Mouse (Mus musculus) neural tube, embryonic 13.5 days (tissue): ENCODE results near the gene Prkch. TPM values are rescaled to one million over a fixed set of nuclear protein-coding genes. Genes with fewer than 3 reads are reported as not detected.
A peak's percentile ranks its signal among the peaks of the same experiment; 100 is the strongest.
"Not testable (repeated sequence)": the region's sequence is repeated elsewhere in the genome, so short reads cannot be mapped to it uniquely, and the experiment has no call there.

Experiments
- ATAC-seq: fragments of 200-750 bp; cut with Nextera tagmentation; 2 replicates; pipeline ENCODE4 v1.8.0; 2017; ENCODE audit warnings: low read depth, mild to moderate bottlenecking, moderate TSS enrichment, moderate library complexity
- H3K27ac ChIP-seq: fragments of 300-500 bp; sonication (generic); replicated peaks from 2 replicates; pipeline ENCODE4 v1.5.1; 2015; ENCODE audit warnings: moderate library complexity, mild to moderate bottlenecking, inconsistent platforms
- H3K27me3 ChIP-seq: fragments of 300-500 bp; sonication (generic); 2 replicates; pipeline ENCODE4 v1.6.1; 2015; ENCODE audit warnings: mild to moderate bottlenecking, inconsistent platforms
- H3K36me3 ChIP-seq: fragments of 300-500 bp; sonication (generic); 2 replicates; pipeline ENCODE4 v1.6.1; 2015; ENCODE audit warnings: mild to moderate bottlenecking, inconsistent platforms
- H3K4me1 ChIP-seq: fragments of 300-500 bp; sonication (generic); replicated peaks from 2 replicates; pipeline ENCODE4 v1.6.1; 2015; ENCODE audit warnings: inconsistent platforms
- H3K4me2 ChIP-seq: fragments of 300-500 bp; sonication (generic); 2 replicates; pipeline ENCODE4 v1.6.1; 2015; ENCODE audit warnings: inconsistent platforms, mild to moderate bottlenecking, moderate library complexity
- H3K4me3 ChIP-seq: fragments of 300-500 bp; sonication (generic); 2 replicates; pipeline ENCODE4 v1.5.1; 2015; ENCODE audit warnings: mild to moderate bottlenecking, inconsistent platforms
- H3K9ac ChIP-seq: fragments of 300-500 bp; sonication (generic); 2 replicates; pipeline ENCODE4 v1.6.1; 2015; ENCODE audit warnings: moderate library complexity, mild to moderate bottlenecking, inconsistent platforms
- H3K9me3 ChIP-seq: fragments of 300-500 bp; sonication (generic); 2 replicates; pipeline ENCODE4 v1.6.1; 2016; ENCODE audit warnings: inconsistent platforms
- WGBS: fragments of 180-500 bp; shearing (Covaris S2); methylation state at CpG from one replicate; pipeline ENCODE4 v1.1.7; 2015; 5-methylcytosine and 5-hydroxymethylcytosine counted together
- polyA plus RNA-seq: library from polyadenylated mRNA; unstranded; fragments of >200 nt; fragmentation: Nextera tagmentation; extraction: Ambion mirVana; gene quantifications from 2 replicates; pipeline ENCODE4 v1.2.1, GENCODE M21; 2015

The Prkch gene
- polyA plus RNA-seq, 1 experiment from 2014 or later = 9.6 TPM

DNA sequence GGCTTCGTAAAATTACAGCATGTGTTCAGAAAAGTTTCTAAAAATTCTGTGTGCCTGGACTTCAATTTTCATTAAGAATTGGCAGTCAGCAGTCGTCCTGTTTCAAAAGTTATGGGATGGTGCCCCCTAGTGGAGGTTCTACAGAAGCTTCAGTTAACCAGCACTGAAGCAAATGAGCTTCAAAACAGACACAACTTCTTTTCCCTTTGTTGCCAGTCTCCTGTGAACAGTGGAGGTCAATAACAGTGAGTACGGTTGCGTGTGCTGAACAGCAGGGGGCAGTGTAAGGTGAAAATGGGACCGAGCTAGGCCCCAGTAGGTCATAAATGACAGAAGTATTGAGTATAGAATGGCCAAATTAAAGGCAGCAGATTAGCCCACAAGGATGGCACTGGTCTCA lies 30.4 kb upstream of the Prkch start:
- H3K36me3 ChIP-seq = no peaks in the 10 kb centered on the region
- ATAC-seq = peak; percentile 61; the same call in 1 of the 2 replicates
- H3K9me3 ChIP-seq = no peaks in the 10 kb centered on the region
- no peaks in the 10 kb centered on the region for H3K4me1 ChIP-seq
- peaks cover 31% of the 10 kb centered on the region for H3K27me3 ChIP-seq
- 3% methylated on average over 5 of the region's 5 CpGs for WGBS
- H3K4me2 ChIP-seq = no peak overlapping the region
- H3K9ac ChIP-seq = no peak overlapping the region
- H3K4me3 ChIP-seq = no peak overlapping the region
- no peak overlapping the region for H3K27ac ChIP-seq

- WGBS = 89% methylated on average over 20 of the region's 20 CpGs
- no peak overlapping the region for H3K27ac ChIP-seq
- no peak for ATAC-seq
- no peaks in the 10 kb centered on the region for H3K9me3 ChIP-seq
- H3K27me3 ChIP-seq = no peaks in the 10 kb centered on the region
- H3K4me2 ChIP-seq = no peak overlapping the region
- no peak overlapping the region for H3K4me3 ChIP-seq
- no peaks in the 10 kb centered on the region for H3K36me3 ChIP-seq
- H3K4me1 ChIP-seq = no peaks in the 10 kb centered on the region
- no peak overlapping the region for H3K9ac ChIP-seq
Observed at GRCm38 (mm10) chr12:73558525-73559195, 25.9 kb upstream of the Prkch start.

GRCm38 (mm10) chr12:73560091-73560490 lies 24.5 kb upstream of the Prkch start:
- H3K27me3 ChIP-seq = no peaks in the 10 kb centered on the region
- no peak overlapping the region for H3K4me3 ChIP-seq
- H3K4me2 ChIP-seq = no peak overlapping the region
- WGBS = 48% methylated on average over 7 of the region's 7 CpGs
- no peaks in the 10 kb centered on the region for H3K4me1 ChIP-seq
- no peak for ATAC-seq
- no peaks in the 10 kb centered on the region for H3K36me3 ChIP-seq
- no peak overlapping the region for H3K27ac ChIP-seq
- no peak overlapping the region for H3K9ac ChIP-seq
- H3K9me3 ChIP-seq = no peaks in the 10 kb centered on the region

GRCm38 (mm10) chr12:73563122-73563521 lies 21.5 kb upstream of the Prkch start:
- not testable (repeated sequence) for ATAC-seq, H3K4me3 ChIP-seq, H3K36me3 ChIP-seq, H3K4me2 ChIP-seq, H3K4me1 ChIP-seq, H3K9ac ChIP-seq, H3K27ac ChIP-seq, H3K9me3 ChIP-seq
- 88% methylated on average over 6 of the region's 6 CpGs for WGBS
- H3K27me3 ChIP-seq = peaks cover 18% of the 10 kb centered on the region

- H3K9me3 ChIP-seq = no peaks in the 10 kb centered on the region
- no peak overlapping the region for H3K27ac ChIP-seq
- no peak for ATAC-seq
- no peak overlapping the region for H3K9ac ChIP-seq
- no peak overlapping the region for H3K4me3 ChIP-seq
- no peaks in the 10 kb centered on the region for H3K4me1 ChIP-seq
- H3K36me3 ChIP-seq = no peaks in the 10 kb centered on the region
- peaks cover 18% of the 10 kb centered on the region for H3K27me3 ChIP-seq
- 23% methylated on average over 10 of the region's 10 CpGs for WGBS
- no peak overlapping the region for H3K4me2 ChIP-seq
Observed at GRCm38 (mm10) chr12:73564176-73564575, 20.4 kb upstream of the Prkch start.

DNA sequence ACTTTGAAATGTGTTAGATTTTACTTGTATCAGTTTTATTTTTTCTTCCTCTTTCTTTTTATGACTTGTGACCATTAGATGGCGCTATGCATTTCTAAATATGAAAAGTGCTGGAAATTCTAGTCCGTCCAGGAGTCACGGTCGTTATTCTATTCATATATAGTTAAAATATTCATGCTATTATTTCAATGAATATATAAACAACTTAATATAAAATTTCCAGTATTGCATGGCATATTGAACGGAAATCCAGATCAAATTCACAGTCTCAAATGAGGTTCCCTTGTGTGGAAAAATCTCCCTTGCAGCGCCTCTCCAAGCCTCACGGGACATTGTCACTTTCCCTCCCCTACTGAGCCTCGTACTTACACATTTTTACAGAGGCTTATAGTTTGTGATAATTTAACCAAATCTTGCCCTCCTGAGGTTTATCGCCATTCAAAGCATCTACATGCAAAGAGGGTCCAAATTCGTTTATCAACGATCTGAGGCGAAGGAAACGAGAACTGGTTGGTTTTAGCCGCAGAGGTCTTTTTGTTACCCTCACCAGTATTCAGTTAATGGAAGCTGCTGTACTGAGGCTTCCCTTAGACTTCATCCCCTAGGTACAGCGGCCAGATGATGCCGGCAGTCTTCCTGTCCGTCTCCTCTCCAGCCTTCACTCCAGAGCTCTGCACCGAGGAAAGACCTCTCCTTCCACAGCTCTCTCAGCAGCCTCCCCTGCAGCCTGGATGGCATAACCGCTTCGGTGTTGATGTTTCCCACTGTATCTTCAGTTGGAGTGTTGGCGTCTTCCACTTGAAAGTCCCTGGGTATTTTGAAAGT lies 19.6 kb upstream of the Prkch start:
- H3K4me3 ChIP-seq = peak overlapping the region; percentile 32
- 28% methylated on average over 21 of the region's 21 CpGs for WGBS
- ATAC-seq = peak; percentile 50; the same call in 1 of the 2 replicates
- no peaks in the 10 kb centered on the region for H3K4me1 ChIP-seq
- H3K4me2 ChIP-seq = peak overlapping the region; percentile 57
- 0 out of 2 replicates have a peak, but pooled peaks cover 3% of the 10 kb centered on the region for H3K9me3 ChIP-seq
- peak overlapping the region; percentile 56 for H3K9ac ChIP-seq
- no peaks in the 10 kb centered on the region for H3K36me3 ChIP-seq
- no peak overlapping the region for H3K27ac ChIP-seq
- H3K27me3 ChIP-seq = peaks cover 18% of the 10 kb centered on the region

DNA sequence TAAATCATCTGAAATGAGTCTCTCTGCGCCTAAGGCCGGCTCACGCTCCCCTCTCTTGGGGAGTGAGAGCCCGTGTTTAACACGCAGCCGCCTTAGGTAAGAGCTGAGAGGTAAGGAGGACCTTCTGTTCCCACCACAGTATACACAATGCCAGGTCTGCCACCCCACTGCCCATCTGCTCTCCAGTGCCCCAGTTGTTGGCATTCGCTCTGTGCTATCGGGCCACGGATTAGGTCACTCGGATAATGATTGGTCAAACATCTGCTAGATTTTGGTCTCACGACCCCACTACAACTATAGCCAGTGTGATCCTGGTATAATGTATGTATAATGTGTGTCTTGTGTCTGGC lies 19.0 kb upstream of the Prkch start:
- 74% methylated on average over 11 of the region's 11 CpGs for WGBS
- Histone ChIP-seq H3K27me3 (peaks cover 18% of the 10 kb centered on the region), H3K27ac (no peak overlapping the region), H3K4me1 (no peaks in the 10 kb centered on the region), H3K36me3 (no peaks in the 10 kb centered on the region), H3K9ac (peak overlapping the region; percentile 56; the same call in 1 of the 2 replicates), H3K9me3 (0 out of 2 replicates have a peak, but pooled peaks cover 3% of the 10 kb centered on the region), H3K4me2 (peak overlapping the region; percentile 57), H3K4me3 (peak overlapping the region; percentile 32; the same call in 1 of the 2 replicates)
- no peak for ATAC-seq

DNA sequence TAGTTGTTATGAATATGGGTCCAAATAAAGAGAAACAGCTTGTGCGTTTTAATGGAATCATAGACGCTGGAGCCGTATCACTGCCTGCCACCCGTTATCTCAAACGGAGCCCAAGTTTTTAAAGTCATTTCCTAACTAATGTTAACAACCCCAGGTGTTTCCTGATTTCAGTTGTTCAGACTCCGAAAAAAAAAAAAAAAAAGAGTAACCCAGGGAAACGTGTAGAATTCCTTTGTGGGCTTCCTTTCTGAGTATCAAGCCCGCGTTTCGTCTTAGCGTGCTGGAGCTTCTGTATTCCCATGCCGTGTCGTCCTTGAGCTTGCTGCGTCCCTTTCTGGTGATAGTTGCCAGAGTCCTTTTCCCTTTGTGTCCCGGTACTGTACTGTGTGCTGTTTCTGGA lies 10.0 kb upstream of the Prkch start:
- H3K27me3 ChIP-seq = 0 out of 2 replicates have a peak, but pooled peaks cover 2% of the 10 kb centered on the region
- no peak overlapping the region for H3K27ac ChIP-seq
- H3K4me3 ChIP-seq = no peak overlapping the region
- H3K9ac ChIP-seq = no peak overlapping the region
- WGBS = 75% methylated on average over 15 of the region's 15 CpGs
- H3K4me1 ChIP-seq = no peaks in the 10 kb centered on the region
- no peaks in the 10 kb centered on the region for H3K36me3 ChIP-seq
- H3K4me2 ChIP-seq = no peak overlapping the region
- ATAC-seq = no peak
- 0 out of 2 replicates have a peak, but pooled peaks cover 1% of the 10 kb centered on the region for H3K9me3 ChIP-seq

DNA sequence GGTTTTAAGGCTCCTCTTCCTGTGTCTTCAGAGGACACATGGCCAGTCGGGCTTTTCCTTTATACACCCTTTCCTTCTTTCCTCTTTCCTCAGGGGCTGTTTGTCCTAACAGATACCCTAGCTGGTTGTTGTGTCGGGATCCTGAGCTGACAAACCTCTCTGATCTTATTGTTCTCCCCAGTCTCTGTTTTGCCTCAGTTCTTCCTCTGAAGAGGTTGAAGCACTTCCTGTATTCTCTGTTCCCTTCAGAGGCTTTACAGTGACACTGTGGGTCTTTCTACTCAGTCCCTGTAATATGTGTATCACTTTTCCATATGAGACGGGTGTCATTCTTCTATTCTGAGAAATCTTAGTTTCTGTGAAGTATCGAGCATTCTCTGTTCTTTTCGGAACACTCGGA lies 6.5 kb upstream of the Prkch start:
- no peak for ATAC-seq
- Histone ChIP-seq H3K4me1 (no peaks in the 10 kb centered on the region), H3K4me3 (no peak overlapping the region), H3K4me2 (no peak overlapping the region), H3K9me3 (no peaks in the 10 kb centered on the region), H3K27me3 (peaks cover 17% of the 10 kb centered on the region), H3K9ac (no peak overlapping the region), H3K36me3 (no peaks in the 10 kb centered on the region), H3K27ac (no peak overlapping the region)
- WGBS = 76% methylated on average over 6 of the region's 6 CpGs

DNA sequence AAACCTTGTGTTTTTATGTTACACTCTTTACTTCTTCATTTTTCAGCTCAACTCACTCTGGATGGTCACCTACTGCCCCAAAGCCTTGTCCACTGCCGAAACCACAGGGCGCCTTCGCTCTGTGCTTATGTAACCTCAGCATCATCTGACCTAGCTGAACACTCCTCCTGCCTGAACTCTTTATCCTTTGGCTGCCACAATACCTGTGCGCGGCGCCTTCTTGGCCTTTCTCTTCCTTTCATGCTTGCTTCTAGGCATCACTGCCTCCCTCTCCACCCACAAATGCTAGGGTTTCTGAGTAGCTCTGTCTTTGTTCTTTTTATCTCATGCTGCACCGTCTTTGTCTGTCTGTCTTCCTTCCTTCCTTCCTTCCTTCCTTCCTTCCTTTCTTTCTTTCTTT lies 3.8 kb upstream of the Prkch start:
- ATAC-seq = no peak
- H3K9me3 ChIP-seq = no peaks in the 10 kb centered on the region
- peaks cover 15% of the 10 kb centered on the region for H3K4me1 ChIP-seq
- no peak overlapping the region for H3K27ac ChIP-seq
- WGBS = 85% methylated on average over 7 of the region's 7 CpGs
- H3K27me3 ChIP-seq = peaks cover 40% of the 10 kb centered on the region
- no peaks in the 10 kb centered on the region for H3K36me3 ChIP-seq
- no peak overlapping the region for H3K4me2 ChIP-seq
- H3K9ac ChIP-seq = no peak overlapping the region
- H3K4me3 ChIP-seq = no peak overlapping the region

GRCm38 (mm10) chr12:73583318-73583717 lies 1.3 kb upstream of the Prkch start:
- Histone ChIP-seq H3K36me3 (no peaks in the 10 kb centered on the region), H3K27ac (0 out of 2 replicates have a peak overlapping the region, but pooled peaks have one; percentile 59), H3K4me3 (no peak overlapping the region), H3K9ac (no peak overlapping the region), H3K4me1 (peaks cover 21% of the 10 kb centered on the region), H3K9me3 (no peaks in the 10 kb centered on the region), H3K4me2 (peak overlapping the region; percentile 80; the same call in 1 of the 2 replicates), H3K27me3 (peaks cover 61% of the 10 kb centered on the region)
- no peak for ATAC-seq
- 76% methylated on average over 9 of the region's 9 CpGs for WGBS

DNA sequence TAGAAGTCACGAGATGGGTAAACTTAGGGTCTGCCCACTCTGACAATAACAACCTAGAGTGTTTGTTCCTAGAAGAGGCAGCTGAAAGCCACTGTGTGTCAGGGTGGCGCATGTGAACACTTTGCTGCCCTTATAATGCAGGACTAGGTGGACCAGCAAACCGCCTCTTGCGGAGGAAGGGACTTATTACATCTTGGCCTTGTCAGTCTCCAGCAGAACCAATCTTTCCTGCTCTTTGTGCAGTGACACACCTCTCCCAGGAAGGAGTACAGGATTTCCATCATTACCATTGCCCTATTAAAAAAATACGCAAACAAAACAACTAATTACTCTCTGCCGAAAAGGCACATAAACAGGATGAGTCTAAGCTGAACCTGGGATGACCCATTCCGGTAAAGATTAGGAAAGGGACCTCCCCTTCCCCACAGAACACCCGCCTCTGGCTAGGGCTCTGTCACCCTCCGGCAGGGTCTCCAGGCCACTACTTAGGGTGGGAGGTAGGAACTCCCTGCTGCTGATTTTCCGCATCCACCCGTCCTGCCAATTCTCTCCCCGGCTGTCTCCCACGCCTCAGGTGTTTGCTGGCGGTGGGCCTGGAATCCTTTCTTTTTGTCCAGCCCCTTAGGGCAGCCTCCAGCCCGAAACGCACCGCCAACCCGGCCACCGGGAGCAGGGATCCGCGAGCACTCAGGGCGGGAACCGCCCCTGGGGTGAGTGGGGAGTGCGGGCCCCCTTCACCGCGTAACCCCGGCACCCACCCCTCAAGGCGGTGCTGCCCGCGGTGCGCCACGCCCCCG lies 585 bp upstream of the Prkch start:
- H3K4me2 ChIP-seq = peak overlapping the region; percentile 80
- WGBS = 5% methylated on average over 33 of the region's 33 CpGs
- peaks cover 21% of the 10 kb centered on the region for H3K4me1 ChIP-seq
- no peaks in the 10 kb centered on the region for H3K36me3 ChIP-seq
- peak; percentile 58 for ATAC-seq
- peak overlapping the region; percentile 83 for H3K9ac ChIP-seq
- H3K27ac ChIP-seq = peak overlapping the region; percentile 59
- peak overlapping the region; percentile 71 for H3K4me3 ChIP-seq
- no peaks in the 10 kb centered on the region for H3K9me3 ChIP-seq
- peaks cover 67% of the 10 kb centered on the region for H3K27me3 ChIP-seq
